Mouse (Mus musculus): ENCODE measurements around the gene Map3k13.
A peak's percentile ranks its signal among the peaks of the same experiment; 100 is the strongest.
"Not testable (repeated sequence)": the region's sequence is repeated elsewhere in the genome, so short reads cannot be mapped to it uniquely, and the experiment has no call there.

Gene Map3k13

GRCm38 (mm10) chr16:21793875-21794696 lies at the start of gene Map3k13:
Gene Map3k13 (plus strand): TSS chr16:21794346.
- peak; percentile 98 for DNase-seq (ENCODE audit: low read depth, low spot score)

GRCm38 (mm10) chr16:21758447-21758846 lies 35.7 kb upstream of the Map3k13 start:
- no peak for DNase-seq (ENCODE audit: low read depth, low spot score)

DNA sequence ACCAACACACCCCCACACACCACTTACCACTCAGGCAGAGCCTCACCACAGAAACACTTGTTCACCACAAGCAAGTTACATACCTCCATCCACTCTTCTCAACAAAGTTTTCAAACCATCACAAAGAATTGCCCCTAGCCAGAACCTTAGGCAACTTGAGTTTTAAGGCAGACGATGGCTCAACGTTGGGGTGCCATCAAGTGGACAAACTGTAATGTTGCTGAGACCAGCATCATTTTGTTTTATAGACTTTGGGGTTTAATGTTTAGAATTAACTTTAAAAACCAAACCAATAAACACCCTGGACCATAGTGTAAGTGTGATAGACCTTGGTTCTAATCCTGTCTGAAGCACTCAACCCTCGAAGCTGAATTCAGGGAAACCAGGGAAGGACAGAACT lies 25.9 kb upstream of the Map3k13 start:
- no peak for DNase-seq (ENCODE audit: low read depth, low spot score)

- DNase-seq (ENCODE audit: low read depth, low spot score), result no peak
Observed at GRCm38 (mm10) chr16:21769667-21770066, 24.5 kb upstream of the Map3k13 start.

DNA sequence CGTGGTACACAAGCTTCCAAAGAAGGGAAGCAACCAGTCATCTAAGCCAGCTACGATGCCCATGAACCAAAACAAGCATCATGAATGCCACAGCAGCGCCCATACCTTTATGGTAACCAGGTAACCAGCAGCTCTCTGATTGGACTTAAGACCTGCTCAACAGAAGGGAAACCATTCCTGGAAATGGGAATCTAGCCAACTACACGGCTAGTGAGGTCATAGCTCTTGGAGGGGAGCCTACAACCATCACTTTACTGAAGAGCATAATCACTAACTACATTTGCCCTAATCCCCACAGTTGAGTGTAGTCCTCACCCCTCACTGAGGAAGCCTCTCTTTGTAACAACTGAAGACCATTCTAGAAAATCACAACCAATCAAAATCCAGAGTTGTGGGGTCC lies 19.4 kb upstream of the Map3k13 start:
- no peak for DNase-seq (ENCODE audit: low read depth, low spot score)

DNA sequence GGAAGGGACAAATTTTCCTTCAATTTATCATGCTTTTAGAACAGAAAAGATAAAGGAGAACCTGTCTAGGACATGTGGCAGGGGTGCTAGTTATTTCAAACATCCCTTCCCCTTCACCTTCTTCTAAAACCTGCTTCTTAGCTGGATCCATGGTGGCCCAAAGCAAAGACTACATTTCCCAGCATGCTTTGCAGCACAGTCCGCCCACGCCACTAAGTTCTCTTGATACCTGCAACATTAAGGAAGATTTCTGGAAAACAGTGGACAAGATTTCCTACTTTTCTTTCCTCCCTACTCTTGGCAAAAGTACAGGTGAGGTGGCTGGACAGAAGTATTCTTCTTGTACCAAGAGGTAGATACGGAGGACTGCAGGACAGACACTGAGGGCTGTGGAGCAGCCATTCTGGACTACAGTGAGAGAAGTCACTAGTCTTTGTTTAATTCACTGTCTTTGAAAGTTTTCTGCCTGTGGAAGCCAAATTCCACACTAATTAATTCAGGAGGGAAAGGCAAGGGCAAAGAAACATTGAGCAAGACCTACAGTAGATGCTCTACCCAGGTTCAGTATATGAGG lies 15.8 kb upstream of the Map3k13 start:
- peak; percentile 26 for DNase-seq (ENCODE audit: low read depth, low spot score)

GRCm38 (mm10) chr16:21779149-21779548 lies 15.0 kb upstream of the Map3k13 start:
- no peak for DNase-seq (ENCODE audit: low read depth, low spot score)

GRCm38 (mm10) chr16:21781277-21781676 lies 12.9 kb upstream of the Map3k13 start:
- no peak for DNase-seq (ENCODE audit: low read depth, low spot score)

DNA sequence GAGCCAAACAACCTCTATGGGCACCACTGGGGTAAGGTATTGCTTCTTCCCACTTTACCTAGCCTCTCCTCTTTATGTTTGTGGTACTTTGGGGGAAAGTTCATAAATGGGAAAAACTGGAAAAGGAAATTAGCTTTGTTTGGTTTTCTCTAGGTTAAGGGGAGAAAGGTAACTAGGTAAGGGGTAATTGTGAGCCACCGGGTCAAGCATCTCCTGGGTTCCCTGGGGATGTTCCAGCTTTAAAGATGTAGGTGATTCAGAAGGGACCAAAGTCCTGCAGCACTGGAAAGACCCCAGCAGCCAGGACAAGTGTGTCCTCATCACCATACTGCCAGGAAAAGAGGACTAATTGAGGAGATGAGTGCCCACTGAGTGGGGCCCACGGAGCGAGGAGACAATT lies 12.3 kb upstream of the Map3k13 start:
- DNase-seq (ENCODE audit: low read depth, low spot score), result no peak

- DNase-seq (ENCODE audit: low read depth, low spot score), result no peak
Observed at GRCm38 (mm10) chr16:21782807-21783206, 11.3 kb upstream of the Map3k13 start.

DNA sequence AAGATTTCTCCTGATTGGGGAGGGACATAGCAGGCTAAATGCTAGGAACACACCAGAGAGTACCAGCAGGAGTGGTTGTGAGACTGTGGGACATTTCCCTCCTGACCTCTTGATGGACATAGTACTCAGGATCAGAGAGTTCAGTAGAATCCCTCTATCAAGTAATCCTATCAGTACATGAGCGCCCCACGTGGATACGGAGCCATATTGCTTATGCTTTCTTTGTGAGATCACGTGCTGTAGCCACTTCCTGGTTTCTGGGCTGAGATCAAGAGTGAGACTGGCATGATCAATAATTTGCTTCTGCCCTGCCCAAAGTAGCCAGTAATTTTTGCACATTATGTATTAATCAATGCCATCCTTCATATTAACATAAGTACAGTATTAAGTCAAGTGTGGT lies 9.1 kb upstream of the Map3k13 start:
- DNase-seq (ENCODE audit: low read depth, low spot score), result no peak

GRCm38 (mm10) chr16:21786317-21786716 lies 7.8 kb upstream of the Map3k13 start:
- no peak for DNase-seq (ENCODE audit: low read depth, low spot score)

DNA sequence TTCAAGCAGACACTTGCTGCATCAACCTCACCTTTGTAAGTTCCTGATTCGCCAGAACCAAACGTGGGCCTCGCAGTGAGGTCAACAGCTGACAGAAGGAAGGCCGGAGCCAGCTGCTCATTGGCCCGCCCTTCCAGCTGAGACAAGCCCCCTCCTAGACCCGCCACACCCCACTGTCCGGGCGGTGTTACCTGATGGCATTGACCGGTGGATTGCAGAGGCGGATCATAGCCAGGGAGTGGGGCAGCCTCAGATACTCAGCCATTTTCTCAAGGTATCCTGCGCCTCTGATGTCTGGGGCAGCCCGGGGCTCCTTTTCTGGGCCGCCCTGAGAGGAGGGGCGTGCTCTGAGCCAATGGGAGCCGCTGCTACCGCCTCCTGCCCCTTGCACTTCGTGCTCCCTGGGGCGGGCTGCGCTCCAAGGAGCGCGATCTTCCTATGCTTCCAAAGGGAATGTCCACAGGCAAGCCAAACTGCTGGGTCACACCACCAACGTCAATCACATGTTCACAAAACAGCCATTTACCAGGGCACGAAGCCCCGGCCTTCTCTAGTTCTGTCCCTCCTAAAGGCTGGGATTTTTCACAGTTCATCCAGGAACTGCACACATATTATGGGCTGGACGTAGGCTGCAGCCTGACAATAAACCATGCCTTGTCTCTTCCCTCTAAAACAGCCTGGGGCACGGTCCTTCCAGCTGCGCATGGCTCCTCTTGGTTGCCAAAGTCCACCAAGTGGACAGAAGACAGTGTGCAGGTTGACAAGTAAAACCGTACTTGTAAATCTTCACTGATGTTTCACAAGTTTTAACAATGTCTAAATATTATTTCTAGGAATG lies 6.4 kb upstream of the Map3k13 start, which contains the start of gene Ehhadh:
Gene Ehhadh (minus strand): TSS at position 292 of the 838 bp plus-strand sequence.
- peak; percentile 68 for DNase-seq (ENCODE audit: low read depth, low spot score)

GRCm38 (mm10) chr16:21788581-21788980 lies 5.6 kb upstream of the Map3k13 start:
- no peak for DNase-seq (ENCODE audit: low read depth, low spot score)

- no peak for DNase-seq (ENCODE audit: low read depth, low spot score)
Observed at GRCm38 (mm10) chr16:21789180-21789579, 5.0 kb upstream of the Map3k13 start.

DNA sequence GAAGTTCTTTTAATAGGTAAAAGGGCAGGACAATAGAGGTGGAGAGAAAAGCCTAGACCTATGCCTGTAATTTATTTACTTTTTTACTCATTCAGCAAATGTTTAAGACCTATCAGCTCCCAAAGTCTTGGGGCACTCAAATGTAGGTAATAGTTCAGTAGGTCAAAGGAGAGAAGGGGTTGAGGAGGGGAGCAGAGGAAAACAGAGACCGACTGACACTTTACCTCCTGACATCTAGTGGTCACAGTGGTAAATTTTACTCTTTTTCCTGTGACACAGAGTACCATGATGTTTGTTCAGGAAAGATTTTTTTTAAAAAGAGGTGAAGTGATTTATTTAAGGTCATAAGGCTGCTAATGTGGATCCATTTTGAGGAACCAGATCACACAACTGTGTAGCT lies 3.7 kb upstream of the Map3k13 start:
- no peak for DNase-seq (ENCODE audit: low read depth, low spot score)

DNA sequence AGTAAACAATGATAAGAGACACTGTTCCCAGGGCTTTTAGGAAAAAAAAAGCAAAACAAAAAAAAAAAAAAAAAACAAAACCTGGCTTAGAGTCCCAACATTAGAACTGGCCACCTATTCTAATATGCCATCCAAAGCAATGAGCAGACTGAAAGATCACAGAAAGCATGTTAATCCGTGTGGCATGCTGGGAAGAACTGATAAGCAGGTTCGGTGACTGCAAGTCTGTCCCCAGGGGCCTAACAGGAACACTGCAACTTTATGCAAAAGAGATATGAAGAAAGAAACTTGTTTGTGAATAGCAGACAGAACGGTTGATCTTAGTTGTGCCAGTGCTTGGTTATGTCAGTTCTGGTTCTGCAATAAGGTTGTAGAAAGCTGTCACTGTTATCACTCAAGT lies 2.4 kb upstream of the Map3k13 start:
- DNase-seq (ENCODE audit: low read depth, low spot score), result no peak

- not testable (repeated sequence) for DNase-seq (ENCODE audit: low read depth, low spot score)
Observed at GRCm38 (mm10) chr16:21793080-21793810, 901 bp upstream of the Map3k13 start.

GRCm38 (mm10) chr16:21794697-21795045 lies 525 bp downstream of the Map3k13 start:
- no peak for DNase-seq (ENCODE audit: low read depth, low spot score)

DNA sequence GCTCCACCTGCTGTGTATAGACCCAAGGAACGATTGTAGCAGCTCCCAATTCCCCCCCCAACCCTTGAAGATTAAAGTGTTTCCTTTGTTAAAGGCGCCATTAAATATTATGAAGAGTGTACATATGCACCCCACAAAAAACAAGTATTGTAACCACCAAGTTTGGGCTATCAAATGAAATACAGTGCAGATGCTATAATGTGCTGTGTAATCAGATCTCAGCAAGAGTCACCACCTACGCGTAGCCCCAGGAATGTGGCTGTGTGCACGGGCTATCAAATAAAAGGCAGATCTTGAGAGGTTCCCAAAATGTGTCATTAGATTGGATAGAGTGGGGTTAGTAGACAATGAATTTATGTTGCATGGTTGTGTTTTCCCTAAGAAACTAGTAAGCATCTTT lies 925 bp downstream of the Map3k13 start:
- no peak for DNase-seq (ENCODE audit: low read depth, low spot score)

GRCm38 (mm10) chr16:21804258-21804657 lies 10.1 kb downstream of the Map3k13 start:
- no peak for DNase-seq (ENCODE audit: low read depth, low spot score)

- no peak for DNase-seq (ENCODE audit: low read depth, low spot score)
Observed at GRCm38 (mm10) chr16:21806892-21807291, 12.7 kb downstream of the Map3k13 start.
